Mouse (Mus musculus) c-Kit-positive CD71-positive TER-119-positive erythroid progenitor cells, embryonic 14.5 days (primary cell): Measurements from ENCODE around the gene Cdh22.
A peak's percentile ranks its signal among the peaks of the same experiment; 100 is the strongest.

Experiments used
- DNase-seq: peaks from one replicate; pipeline ENCODE4 v3.0.0-alpha.2; 2013; ENCODE audit warnings: low spot score

Cdh22 gene

GRCm38 (mm10) chr2:165207689-165208088, 27.0 kb downstream of the Cdh22 start:
- no peak for DNase-seq

GRCm38 (mm10) chr2:165207086-165207485, 27.6 kb downstream of the Cdh22 start:
- DNase-seq = no peak

- no peak for DNase-seq
Observed at GRCm38 (mm10) chr2:165205486-165205885, 29.2 kb downstream of the Cdh22 start.

GRCm38 (mm10) chr2:165204931-165205330, 29.7 kb downstream of the Cdh22 start:
- DNase-seq = no peak

- DNase-seq = no peak
Observed at GRCm38 (mm10) chr2:165201761-165202751, 32.6 kb downstream of the Cdh22 start.

- DNase-seq = no peak
Observed at GRCm38 (mm10) chr2:165197546-165197945, 37.1 kb downstream of the Cdh22 start.

- DNase-seq = no peak
Observed at GRCm38 (mm10) chr2:165195411-165196182, 39.1 kb downstream of the Cdh22 start.

- no peak for DNase-seq
Observed at GRCm38 (mm10) chr2:165191483-165191882, 43.2 kb downstream of the Cdh22 start.

GRCm38 (mm10) chr2:165189546-165189945, 45.1 kb downstream of the Cdh22 start:
- DNase-seq = no peak

- DNase-seq = no peak
Observed at GRCm38 (mm10) chr2:165187648-165188380, 46.8 kb downstream of the Cdh22 start.

GRCm38 (mm10) chr2:165184015-165184633, 50.5 kb downstream of the Cdh22 start:
- no peak for DNase-seq

- DNase-seq = no peak
Observed at GRCm38 (mm10) chr2:165182085-165182976, 52.3 kb downstream of the Cdh22 start.

- DNase-seq = no peak
Observed at GRCm38 (mm10) chr2:165179231-165179630, 55.4 kb downstream of the Cdh22 start.

GRCm38 (mm10) chr2:165176965-165177364, 57.7 kb downstream of the Cdh22 start:
- no peak for DNase-seq

- DNase-seq = no peak
Observed at GRCm38 (mm10) chr2:165166664-165167435, 67.8 kb downstream of the Cdh22 start.

- no peak for DNase-seq
Observed at GRCm38 (mm10) chr2:165162221-165162620, 72.4 kb downstream of the Cdh22 start.

GRCm38 (mm10) chr2:165160466-165160865, 74.2 kb downstream of the Cdh22 start:
- DNase-seq = peak; percentile 19

- DNase-seq = peak; percentile 21
Observed at GRCm38 (mm10) chr2:165159055-165159688, 75.5 kb downstream of the Cdh22 start.

- DNase-seq = no peak
Observed at GRCm38 (mm10) chr2:165158317-165158716, 76.3 kb downstream of the Cdh22 start.
